Mouse (Mus musculus) kidney, postnatal 25 days (tissue): ENCODE results near the gene Kif21b.

Experiments
- DNase-seq, 2 experiments: peaks; one replicate each; pipeline ENCODE4 v3.0.0; 2021; ENCODE audit warnings: mixed read lengths in 2 of 2

The Kif21b gene

DNA sequence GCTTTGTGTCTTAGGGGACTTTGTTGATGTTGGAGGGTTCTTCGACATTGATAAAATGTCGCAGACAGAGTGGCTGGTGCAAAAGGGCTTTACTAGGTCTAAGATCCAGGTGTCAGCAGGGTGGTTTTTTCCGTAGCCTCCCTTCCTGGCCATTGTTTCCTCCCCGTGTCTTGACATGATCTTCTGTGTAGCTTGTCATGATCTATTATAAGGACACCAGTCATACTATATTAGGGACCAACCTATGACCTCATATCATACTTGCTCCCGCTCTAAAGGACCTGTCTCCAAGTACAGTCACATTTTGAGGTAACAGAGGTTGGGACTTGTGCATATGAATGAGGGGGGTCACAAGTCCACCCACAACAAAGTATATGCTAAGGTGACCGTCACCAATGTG lies 29.7 kb downstream of the Kif21b start:
- DNase-seq: no peak

GRCm38 (mm10) chr1:136161333-136161921 lies 30.2 kb downstream of the Kif21b start:
- no peak for DNase-seq

- DNase-seq: no peak
These were observed 34.2 kb downstream of the Kif21b start for GRCm38 (mm10) chr1:136165436-136165835.

DNA sequence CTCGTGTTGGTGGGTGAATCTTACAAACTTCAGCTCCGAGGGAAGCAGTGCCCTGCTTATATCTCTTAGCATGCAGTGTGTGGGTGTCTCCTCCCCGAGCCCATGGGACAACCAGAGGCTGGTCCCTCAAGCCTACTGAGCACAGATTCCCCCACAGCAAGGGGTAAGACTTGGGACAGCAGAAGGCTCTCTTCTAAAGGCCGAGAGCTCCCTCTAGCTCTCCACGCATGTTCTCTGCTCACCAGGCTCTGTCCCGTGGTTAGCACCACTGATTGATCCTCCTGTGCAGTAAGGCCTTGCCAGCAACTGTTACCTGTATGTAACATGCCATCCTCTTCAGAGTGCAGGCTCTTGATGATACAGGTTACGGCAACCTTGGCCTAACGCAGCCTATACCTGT lies 36.5 kb downstream of the Kif21b start:
- peak; percentile 34 to 50 for DNase-seq

DNA sequence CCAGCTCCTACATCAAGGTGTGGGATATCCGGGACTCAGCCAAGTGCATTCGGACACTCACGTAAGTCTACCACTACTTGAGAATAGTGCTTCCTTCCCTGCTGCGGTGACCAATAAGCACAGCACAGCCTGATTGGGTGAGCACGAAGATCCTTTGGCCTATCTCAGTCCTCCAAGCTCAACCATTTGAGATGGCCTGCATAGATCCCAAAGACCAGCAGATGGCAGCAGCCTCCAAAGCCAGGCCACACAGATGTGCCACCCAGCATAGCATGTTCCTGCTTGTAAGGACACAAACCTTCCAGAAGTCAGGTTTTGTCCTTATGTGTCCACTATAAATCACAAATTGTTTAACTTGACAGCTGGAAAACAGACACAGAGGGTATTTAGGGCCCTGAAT lies 38.9 kb downstream of the Kif21b start:
- peak; percentile 77 to 79 for DNase-seq

DNA sequence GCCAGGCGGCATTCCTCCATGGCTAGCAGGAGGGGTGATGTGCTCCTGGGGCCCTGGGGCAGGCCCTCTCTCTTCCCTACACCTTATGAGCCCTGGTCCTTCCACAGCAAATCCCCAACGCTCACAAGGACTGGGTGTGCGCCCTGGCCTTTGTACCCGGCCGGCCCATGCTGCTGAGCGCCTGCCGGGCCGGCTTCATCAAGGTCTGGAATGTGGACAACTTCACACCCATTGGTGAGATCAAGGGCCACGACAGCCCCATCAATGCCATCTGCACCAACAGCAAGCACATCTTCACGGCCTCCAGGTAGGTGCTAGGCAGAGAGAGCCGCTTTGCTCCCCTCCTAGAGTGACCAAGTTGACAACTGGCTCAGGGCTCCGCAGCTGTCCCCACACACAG lies 41.5 kb downstream of the Kif21b start:
- DNase-seq: peak; percentile 64 to 75

DNA sequence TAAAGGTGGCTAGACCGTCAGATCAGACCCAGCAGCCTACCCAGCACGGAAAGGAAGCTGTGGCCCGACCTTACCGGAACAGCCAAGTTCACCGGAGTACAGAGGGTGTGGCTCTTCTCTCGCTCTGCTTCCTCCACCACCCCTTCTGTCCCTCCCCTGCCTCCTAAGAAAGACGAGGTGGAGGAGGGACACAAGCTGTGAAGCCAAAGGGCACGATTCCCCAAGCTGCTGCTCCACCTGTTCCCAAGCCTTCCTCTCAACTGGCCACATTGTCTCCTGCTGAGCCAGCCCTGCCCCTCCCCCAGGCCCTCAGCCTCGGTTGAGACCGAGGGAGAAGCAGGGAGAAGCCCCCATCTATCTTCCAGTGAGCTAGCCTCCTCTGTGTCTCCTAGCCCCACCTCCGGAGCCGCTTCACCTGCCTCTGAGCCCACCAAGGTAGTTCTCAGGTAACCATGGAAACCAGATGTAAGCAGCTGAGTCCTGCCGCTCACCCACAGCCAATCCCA lies 43.0 kb downstream of the Kif21b start:
- peak; percentile 31 to 62 for DNase-seq

DNA sequence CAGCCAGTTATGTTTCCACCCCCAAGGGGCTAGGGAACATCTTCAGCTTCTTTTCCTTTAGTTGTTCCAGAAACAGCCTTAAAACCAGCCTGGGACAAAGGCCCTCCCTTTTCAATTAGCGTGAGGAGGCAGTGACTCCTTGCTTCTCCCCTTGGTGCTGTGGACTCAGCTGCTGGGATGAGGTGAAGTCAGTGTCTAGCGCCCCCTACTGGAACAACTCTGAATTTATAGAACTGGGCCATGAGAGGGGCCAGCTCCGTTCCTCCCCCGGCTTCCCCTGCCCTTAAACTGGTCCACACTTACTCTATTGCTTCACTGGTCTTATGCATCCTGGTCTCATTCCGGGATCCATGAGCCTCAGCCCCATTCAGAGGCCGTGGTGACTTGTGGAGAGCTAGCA lies 44.0 kb downstream of the Kif21b start:
- DNase-seq: peak in 1 of 2 experiments; percentile 43

GRCm38 (mm10) chr1:136177085-136177484 lies 45.9 kb downstream of the Kif21b start:
- peak in 1 of 2 experiments; percentile 43 for DNase-seq

- DNase-seq: peak in 1 of 2 experiments; percentile 49
These were observed 47.6 kb downstream of the Kif21b start for GRCm38 (mm10) chr1:136178741-136179140.

DNA sequence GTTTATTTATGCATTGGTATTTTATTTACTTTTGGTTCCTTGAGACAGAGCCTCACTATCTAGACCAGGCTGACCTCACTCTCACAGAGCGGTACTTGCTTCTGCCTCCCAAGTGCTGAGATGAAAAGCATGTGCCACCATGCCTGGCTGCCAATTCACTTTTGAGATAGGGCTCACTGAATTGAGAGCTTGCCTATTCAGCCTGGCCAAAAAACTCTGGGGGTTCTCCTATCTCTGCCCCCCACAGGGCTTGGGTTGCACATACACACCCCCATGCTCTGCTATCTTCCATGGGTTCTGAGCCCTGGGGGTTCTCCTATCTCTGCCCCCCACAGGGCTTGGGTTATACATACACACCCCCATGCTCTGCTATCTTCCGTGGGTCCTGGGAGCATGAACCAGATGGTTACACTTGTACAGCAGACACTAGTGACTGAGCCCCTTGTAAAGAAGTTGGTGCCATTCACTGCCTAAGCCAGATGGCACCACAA lies 48.4 kb downstream of the Kif21b start:
- no peak for DNase-seq

DNA sequence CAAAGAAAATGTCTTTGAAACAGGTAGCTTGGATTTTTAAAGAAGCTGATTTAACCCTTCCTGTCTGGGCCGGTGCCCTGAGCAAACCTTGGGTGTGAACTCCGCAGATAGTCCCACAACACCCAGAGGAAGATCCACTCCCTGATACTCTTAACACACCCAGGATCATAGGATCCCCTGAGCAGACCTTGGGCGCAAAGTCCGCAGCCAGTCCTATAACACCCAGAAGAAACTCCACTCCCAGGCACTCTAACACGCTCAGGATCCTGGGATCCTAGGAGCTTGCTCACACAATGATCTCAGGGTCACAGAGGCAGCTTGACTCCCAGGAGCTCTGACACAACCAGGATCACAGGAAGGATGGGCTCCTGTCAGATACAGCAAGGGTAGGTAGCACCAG lies 58.8 kb downstream of the Kif21b start:
- no peak for DNase-seq

DNA sequence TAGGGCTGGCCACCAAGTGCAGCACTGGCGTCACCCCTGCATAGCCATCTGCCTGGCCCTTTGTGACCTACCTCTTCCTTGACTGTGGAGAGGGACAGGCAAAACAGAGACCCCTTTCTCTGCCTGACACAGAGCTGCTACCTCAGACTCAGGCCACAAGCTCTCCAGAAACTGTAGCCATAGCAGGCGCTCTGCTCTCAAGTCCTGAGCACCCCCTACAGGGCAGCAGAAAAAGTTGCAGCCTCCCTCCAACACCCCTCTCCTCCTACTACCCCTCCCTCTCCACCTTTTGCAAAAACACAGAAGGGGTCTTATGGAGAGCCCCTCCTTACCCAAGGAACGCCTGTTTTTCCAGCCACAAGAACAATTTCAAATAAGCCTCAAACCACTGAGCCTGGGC lies 81.6 kb downstream of the Kif21b start, which contains the start of gene Mroh3:
Mroh3 (minus strand) TSS at position 26 of the 400 bp plus-strand sequence.
- DNase-seq: no peak

DNA sequence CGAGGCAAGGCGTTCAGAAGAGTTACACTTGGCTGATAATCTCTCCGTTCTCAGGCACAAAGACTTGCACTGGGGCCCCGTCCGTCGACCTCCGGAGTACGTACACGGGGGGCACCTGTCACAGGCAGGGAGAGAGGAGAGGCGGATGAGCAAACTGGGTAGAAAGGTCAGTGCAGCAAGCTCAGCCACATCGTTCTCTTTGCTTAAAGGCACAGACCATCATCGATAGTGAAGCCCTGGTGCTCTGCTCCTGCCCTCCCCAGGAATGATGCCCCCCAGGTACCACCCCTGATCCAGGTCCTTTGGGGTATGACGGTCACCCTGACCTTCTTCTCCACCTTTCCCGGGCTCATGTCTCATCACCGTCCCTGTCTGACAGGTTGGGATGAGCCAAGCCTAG lies 83.1 kb downstream of the Kif21b start:
- DNase-seq: no peak

DNA sequence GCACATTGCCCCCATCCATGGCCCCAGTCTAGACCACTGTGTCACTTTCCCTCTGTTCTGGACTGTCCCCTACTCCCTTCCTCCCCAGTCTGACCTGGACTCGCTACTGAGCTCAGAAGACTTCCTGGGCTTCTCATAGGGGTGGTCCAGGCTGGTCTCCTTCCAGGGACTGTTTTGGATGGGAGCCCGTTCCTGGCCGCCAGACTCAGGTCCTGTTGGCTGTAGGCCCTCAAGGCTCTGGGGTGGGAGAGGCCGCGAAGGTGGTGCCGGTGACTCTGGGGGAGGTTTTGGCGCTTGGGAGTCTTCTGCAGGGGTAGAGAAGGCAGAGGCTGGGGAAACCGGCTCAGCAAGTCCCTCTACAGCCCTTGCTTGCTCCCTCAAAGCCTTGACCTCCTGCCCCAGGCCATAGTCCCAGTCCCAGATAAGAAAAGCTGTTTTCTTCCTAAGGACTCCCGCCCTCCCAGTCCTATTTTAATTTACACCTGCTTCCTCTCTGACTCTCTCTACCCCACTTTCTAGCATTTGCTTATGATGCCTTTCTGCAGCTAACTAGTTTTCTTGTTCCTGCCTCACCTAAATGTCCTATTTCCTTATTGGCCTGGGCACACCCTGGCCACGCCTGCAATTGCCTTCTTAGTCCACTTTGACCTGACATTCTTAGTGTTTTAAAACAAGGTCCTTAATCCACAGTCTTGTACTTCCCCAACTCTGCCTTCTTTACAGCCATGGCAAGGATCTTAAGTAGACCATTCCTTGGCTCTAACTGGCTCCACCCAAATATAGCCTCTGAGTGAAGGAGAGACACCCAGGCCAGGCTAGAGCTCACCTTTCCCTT lies 89.1 kb downstream of the Kif21b start:
- peak in 1 of 2 experiments; percentile 55 for DNase-seq

DNA sequence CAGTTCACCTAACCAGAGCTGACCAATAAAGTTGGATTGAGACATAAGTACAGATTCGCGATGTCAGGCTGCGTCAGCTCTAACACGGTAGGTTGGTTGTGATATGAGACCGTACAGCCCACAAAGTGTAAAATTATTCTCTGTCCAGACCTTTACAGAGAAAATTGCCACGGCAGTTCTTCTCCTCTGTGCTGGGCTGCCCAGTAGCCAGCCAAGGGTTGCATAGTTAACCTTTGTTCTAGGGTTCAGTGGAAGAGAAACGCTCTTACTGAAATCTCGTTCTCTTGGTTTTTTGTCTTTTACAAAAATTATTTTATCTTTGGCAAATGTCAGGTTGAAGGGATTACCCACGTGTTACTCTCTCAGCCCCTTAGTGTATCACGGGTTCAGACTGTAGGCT lies 91.2 kb downstream of the Kif21b start:
- DNase-seq: no peak

- DNase-seq: no peak
These were observed 92.7 kb downstream of the Kif21b start for GRCm38 (mm10) chr1:136223758-136224342.

DNA sequence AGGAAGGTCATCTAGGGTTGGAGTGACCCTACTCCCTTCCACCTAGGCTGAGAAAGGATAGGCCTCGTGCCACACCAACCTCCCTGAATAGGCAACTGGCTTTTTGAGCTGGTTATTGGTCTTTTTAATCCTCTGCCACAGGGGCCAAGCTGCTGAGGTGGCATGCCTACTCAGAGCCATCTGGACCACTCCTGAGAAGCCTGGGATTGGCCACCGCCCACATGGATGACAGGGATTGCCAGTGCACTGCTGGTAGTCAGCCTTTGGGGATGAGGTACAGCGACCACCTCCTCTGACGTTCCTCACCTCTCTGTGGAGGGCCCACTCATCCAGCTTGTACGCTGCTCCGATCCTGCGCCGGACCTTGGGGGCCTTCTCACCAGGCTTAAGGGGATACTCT lies 94.7 kb downstream of the Kif21b start:
- no peak for DNase-seq

- no peak for DNase-seq
These were observed 95.4 kb downstream of the Kif21b start for GRCm38 (mm10) chr1:136226626-136227025.
